ENCODE assay signal across 8 mouse cellular contexts in the genomic region with DNA sequence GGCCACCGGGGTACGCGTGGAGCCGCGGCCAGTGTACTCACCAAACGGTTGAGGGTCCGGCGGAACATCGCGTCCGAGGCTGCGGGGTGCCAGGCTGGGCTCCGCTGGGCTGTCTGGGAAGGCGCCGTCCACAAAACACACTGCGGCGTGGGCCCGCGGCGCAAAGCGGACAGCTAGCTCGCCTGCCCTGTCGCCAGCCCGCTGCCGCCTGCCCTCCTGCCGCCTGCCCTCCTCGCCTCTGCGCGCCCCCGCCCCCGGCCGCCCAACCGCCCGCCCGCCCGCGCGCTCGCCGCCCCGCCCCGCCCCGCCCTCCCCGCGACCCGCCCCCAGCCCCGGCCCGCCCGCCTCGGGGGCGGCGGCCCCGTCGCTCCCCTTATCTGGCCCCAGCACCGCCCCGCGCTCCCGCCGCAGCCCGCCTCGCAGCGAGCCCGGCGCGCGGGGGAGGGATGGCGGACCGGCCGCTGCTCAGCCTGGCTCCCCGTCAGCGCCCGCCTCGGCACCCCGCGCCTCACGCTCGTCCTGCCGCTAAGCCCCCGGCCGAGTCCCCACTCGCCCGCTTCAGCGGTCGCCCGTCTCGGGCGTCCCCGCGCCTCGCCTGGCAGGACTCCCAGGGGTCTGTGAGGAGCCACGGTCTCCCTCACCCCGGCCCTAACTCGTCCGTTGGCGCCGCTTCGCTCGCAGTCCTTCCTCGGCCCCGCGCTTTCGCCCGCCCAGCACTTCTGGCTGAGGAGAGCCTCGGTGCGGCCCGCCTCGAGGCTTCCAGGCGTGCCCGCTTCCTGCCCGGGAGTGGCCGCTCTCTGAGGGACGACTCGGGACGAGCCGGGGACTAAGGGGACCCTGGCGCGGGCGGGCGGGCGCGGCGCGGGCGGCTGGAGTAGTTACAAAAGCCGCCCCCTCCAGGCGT.
A peak's percentile ranks its signal among the peaks of the same experiment; 100 is the strongest.
DNase-seq lines count a peak whose midpoint lies in the region; ATAC-seq lines count a peak whose summit lies in the region.

No protein-coding gene starts in this region.

- H3K4me1 ChIP-seq in forebrain, embryonic 15.5 days: peaks cover 11% of the 10 kb centered on the region; the same call in 1 of the 2 replicates

- H3K27me3 ChIP-seq in forebrain, embryonic 15.5 days: no peaks in the 10 kb centered on the region

- no peaks in the 10 kb centered on the region for H3K9me3 ChIP-seq in forebrain, embryonic 15.5 days

- H3K4me3 ChIP-seq in forebrain, embryonic 15.5 days: peak overlapping the region; percentile 76

- peak; percentile 76 for ATAC-seq in forebrain, embryonic 15.5 days (replicated peaks)

- DNase-seq in Muller cell, postnatal 12 days (ENCODE audit: inconsistent ontology term): peak; percentile 81
- peak; percentile 65 to 76 for DNase-seq in cerebellum, adult 18-20 months
- peak; percentile 72 to 79 for DNase-seq in heart, postnatal 36 days
- peak; percentile 26 for DNase-seq in layer of hippocampus, adult 9-11 months
- peak; percentile 68 for DNase-seq in lung, postnatal 14 days
- DNase-seq in retina, postnatal 1 day: peak; percentile 75
- DNase-seq in thymus, postnatal 4 days: peak; percentile 76

- intact Hi-C loops in heart, postnatal 36 days (cut with DNase I): loop anchor here (2.0 to 5.0 kb wide), 2 partner anchors 152 to 391 kb away; no protein-coding TSS in a partner anchor

- peak overlapping the region; percentile 75 for H3K9ac ChIP-seq in forebrain, embryonic 15.5 days (replicated peaks)

- H3K4me2 ChIP-seq in forebrain, embryonic 15.5 days (replicated peaks): peak overlapping the region; percentile 53

- WGBS in forebrain, embryonic 15.5 days: 27% methylated on average over 69 of the region's 126 CpGs

- peak overlapping the region; percentile 93 for H3K27ac ChIP-seq in forebrain, embryonic 15.5 days (replicated peaks)

- no peaks in the 10 kb centered on the region for H3K36me3 ChIP-seq in forebrain, embryonic 15.5 days

Comparison
In these comparisons a context has a peak if more than half of its experiments do, and no peak if none do; other contexts are left out.
1. Peak in every context shown above with its lines: DNase-seq, ATAC-seq, H3K4me3 ChIP-seq and H3K27ac ChIP-seq.
2. DNase-seq: peak in every context shown above with its lines; median percentile 81 in Muller cell, postnatal 12 days; 76 in thymus, postnatal 4 days; 76 in heart, postnatal 36 days; 75 in retina, postnatal 1 day; 70 in cerebellum, adult 18-20 months; 68 in lung, postnatal 14 days; 26 in layer of hippocampus, adult 9-11 months.